Mouse (Mus musculus) naive thymus-derived CD4-positive, alpha-beta T cell, adult 2 months (primary cell): ENCODE measurements at regions not wholly inside any gene's neighbourhood (a gene's known extent, or its start where the extent isn't known, plus 50 kb on each side); places are given as distances from the start of the nearest gene placed in this dataset.
A peak's percentile ranks its signal among the peaks of the same experiment; 100 is the strongest.

Experiments used
- DNase-seq: peaks from one replicate; pipeline ENCODE4 v3.0.0-alpha.2; 2011; ENCODE audit warnings: low read depth

DNA sequence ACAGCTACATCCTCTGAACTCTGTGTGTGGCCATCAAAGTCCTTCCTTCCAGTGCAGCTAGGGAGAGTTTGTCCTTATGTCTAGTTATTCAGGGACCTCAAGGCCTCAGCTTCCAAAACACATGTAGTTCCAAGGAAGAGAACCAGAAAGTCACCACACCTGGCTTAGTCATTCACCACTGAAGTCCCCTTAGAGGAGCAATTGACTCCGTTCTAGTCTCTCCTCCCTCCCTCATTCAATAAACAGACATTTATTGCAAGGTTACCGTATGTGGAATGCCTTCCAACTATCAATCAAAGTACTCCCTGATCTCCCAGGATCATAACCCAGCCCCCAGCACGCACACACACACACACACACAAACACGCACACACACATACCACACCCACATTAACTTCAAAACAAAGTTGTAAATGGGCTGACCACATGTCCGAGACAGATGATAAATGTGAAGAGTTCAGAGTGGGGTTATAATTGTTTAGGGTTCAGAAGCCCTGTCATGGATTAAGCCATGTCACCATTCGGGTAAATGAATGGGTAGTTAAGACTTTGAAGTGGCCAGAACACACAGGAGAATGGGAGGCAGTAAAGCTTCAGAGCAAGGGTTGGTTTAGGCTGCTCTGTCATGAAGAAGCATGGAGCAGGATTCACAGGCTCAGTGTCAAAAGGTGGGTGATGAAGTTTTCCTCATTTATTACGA, 141.4 kb downstream of the Irs2 start:
- no peak for DNase-seq

DNA sequence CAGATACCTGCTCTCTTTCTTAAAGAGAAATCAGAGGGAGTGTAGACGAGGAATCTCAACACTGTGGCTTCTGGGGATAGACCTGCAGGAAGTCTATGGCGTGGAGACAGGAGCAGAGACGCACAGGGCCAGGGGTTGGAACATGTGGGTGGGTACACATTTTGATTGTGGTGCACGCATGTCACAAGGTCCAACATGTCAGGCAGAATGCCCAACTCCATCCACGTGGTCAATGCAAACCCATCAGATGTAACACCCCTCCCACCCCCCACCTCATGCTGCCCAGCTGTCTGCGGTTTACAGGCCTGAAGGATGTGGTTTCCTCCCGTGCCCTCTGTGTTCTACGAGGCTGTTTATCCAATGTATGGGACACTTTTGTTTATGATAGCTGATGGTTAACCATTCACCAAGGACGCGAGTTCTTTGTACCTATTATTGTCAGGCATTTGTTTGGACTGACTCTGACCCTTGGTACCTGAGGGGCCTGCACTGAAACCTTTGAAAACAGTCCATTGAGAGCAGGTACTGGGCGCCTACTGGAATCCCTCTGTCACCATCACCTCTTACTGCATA, 142.2 kb downstream of the Irs2 start:
- no peak for DNase-seq

DNA sequence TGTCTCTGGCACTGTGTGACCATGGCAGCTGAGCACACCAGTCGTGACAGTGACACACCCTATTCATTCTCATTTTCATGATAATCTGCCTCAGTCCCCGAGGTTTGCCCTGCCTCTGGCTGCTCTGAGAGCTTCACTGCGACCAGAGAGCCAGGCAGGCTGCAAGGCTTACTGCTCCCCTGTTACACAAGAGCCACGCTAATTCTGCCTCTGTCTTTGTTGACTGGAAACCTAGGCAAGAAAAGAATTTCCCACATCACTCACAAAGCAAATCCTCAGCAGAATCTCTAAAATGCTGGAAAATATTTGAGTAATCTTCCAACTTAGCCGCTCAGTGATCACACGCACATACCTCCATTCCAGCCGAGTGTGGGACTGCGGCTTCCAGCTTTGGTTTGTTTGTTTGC, 142.8 kb downstream of the Irs2 start:
- DNase-seq: no peak

DNA sequence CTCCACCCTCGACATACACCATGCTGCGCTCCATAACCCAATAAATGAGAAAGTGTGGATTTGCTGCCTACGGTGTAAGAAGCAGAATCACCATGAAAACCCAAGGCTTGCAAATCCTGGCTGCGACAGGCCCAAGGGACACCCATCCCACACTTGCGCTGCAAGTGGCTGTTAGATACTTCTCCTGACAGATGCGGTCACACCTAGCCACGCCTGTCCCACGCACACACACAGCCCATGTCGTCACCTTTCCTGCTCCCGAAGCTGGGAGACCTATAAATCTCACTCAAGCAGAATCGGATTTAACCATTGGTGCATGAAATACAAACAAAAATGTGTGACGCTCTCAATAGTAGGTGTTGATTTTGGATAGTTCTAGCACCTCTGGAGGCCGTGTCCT, 145.8 kb downstream of the Irs2 start:
- DNase-seq: no peak

DNA sequence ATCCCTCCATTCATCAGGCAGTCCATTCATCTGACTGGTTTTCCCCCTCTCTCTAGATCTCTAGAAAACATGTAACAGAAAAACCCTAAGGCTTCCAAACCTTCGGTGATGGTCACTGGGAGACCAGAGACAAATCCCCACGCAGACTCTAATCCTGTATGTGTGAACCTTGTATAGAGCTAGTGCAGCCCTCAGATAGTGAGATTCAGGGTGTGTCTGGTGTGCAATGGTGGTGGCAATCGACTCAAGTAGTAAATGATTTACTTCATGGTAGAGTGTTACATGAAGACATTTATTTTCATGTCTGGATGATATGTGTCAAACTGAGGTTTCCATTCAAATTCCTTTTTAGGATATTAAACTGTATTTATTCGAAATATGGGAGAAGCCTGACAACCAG, 147.4 kb downstream of the Irs2 start:
- no peak for DNase-seq

DNA sequence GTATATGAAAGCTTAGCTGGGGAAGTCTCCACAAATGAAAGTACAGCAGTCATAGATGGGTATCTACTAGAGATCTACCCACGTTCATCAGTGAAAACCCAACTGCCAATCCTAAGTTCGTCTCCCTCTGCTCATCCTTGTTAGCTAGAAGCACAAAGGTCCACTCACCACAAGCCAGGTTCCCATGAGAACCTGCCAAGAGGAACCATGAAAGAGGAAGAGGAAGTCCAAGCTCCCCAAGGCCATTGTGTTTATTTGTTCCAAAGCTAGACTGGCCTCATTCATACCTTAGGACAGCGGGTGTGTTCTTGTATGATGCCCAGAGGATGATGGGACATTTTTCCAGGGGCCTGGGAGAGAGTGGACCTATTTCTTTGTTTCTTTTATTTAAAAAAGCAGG, 150.4 kb downstream of the Irs2 start:
- DNase-seq: no peak

DNA sequence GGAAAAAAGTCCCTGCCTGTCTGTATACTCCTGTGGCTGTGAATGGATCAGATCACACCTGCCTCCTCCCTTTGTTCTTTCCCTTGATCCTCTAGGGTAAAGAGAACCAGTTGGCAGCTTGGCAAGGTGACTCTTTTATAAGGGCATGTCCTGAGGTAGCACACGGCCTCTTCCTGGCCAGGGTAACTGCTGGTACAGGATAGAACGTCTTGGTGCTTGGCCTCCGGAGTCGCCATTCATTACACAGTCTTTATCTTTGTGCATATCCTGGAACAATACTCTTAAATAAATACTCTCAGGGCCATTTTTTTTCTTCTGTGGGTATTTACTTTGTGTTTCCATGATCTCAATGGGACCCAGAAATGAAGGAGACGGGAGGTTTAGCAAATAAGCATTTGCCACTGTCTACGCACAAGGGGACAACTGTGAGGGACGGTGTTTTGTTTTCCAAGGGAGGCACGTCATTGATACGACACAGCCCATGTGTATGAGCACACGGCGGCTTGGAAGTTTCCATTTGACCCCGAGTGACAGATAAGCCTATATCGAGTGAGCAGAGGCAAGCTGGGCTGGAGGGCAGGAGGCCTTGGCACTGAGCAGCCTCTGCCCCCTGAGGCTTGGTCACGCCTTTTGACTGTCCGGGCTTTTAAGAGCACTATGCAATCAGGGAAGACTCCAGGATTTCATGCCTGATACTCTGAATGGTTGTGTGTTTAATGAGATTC, 151.1 kb downstream of the Irs2 start:
- no peak for DNase-seq

DNA sequence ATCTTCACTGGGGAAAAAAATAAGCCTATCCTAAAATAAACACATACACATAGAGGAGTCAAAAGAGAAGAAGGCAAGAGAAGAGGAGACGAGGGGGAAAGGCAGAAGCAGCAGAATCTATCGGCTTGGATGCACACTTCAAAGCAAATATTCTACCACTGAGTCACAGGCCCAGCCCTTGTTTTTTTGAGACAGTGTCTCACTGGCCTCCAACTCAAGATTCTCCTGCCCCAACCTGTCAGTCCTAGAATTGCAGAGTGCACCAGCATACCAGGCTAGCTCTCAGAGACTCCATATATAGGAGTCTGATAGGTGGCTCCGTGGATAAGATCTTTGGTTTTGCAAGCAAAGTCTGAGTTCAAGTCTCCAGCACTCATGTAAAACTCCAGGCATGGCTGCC, 152.6 kb downstream of the Irs2 start:
- no peak for DNase-seq

DNA sequence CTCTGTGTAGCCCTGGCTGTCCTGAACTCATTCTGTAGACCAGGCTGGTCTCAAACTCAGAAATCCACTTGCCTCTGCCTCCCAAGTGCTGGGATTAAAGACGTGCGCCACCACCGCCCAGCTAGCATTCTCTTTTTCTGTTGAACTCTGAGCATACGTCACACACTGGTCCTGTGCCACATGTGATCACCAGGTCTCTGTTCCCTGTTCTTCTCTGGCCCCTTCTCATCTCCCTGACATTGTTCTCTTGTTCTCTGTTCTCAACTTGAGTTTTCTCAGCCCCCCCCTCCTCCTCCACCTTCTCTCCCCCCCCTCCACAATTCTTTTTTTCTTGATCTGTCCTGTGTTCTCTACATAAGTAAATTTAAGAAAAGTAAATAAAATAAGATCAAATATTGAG, 153.1 kb downstream of the Irs2 start:
- no peak for DNase-seq

DNA sequence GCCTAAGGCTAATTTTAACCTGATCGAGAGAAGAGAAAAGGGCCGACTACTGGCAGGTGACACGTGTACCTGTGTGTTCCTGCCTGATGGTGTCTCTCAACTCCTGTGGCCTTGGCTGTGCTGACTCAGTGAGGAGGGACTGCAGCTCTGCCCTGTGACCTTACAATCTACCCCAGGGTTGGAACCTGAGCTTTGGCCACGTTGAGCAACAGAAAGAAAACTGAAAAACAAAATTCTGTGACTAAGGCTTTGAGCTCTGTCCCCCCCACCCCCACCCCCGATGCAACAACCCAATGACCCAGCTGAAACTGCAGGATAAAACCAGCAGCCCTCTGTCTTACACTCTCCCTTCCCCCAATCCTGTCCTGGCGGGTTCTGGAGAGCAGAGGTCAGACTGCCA, 153.7 kb downstream of the Irs2 start:
- DNase-seq: no peak

DNA sequence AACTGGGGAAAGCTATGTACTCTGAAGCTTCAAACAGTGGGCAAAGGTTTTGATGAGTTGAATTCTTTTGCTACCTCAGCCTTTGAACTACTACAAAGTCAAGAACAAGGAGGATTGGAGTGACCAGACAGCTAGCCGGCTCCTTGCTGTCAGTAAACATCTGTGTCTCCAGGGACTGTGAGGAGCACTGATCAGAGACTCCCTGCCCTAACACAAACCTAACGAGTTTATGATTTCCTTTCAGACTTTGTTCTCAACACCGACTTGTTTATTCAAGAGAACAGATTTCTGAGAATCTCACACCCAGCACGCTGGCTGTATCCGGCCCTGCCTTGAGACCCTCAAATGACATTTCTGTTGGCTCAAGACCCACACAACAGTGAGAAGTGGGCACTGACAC, 154.4 kb downstream of the Irs2 start:
- DNase-seq: no peak

DNA sequence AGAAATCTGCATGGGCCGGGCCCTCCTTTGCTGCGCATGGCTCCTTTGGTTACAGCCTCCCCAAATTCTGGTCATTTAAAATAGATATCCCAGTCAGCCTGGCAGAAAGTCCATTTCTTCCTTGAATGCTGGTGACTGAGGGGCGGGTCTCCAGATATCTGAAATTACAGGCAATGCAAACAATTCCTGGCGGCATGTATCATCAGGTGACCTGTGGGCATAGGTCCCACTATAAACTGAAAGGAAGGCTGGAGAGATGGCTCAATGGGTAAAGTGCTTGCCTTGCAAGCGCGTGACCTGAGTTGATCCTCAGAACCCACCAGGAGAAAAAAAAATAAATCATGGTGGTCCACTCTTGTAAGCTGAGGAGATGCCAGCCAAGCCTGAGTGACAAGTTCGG, 158.3 kb downstream of the Irs2 start:
- DNase-seq: no peak

DNA sequence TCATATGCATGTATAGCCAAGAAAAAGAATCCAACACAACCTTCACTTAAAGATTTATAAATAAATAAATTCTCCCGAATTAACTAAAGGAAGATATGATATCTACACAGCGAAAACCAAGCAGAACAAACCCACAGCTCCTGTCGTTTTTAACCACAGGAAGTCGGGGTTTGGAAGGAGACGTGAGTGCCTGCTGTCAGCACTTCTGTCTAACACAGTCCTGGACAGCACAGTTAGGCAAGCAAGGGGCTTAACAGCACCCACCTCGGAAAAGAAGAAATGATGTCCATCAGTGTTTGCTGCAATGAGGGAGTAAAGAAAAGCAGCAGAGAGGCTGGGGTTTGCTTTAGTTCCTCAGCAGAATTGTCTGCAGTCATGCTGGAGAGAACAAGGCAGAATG, 162.7 kb downstream of the Irs2 start:
- peak; percentile 10 for DNase-seq

DNA sequence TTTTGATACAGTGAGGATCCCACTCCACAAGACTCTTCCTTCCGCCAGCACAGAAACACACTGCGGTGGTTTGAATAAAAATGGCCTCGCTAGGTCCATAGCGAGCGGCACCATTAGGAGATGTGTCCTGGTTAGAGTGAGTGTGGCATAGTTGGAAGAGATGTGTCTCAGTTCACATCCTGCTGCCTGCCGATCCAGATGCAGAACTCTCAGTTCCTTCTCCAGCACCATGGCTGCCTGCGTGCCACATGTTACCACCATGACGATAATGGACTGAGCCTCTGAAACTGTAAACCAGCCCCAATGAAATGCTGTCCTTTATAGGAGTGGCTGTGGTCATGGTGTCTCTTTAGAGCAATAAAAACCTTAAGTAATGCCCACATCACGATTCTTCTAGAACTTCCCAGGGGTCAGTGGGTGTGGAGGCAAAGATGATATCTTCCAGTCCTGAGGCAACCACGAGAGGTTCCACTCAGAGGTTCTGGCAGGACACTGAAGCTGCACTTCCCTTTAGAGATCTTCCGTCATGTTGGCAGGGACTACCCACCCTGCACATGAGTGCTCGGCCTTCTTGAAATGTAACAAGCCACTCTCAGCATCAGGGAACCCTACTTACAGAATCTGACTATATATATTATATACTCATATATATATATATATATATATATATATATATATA, 167.3 kb downstream of the Irs2 start:
- no peak for DNase-seq

DNA sequence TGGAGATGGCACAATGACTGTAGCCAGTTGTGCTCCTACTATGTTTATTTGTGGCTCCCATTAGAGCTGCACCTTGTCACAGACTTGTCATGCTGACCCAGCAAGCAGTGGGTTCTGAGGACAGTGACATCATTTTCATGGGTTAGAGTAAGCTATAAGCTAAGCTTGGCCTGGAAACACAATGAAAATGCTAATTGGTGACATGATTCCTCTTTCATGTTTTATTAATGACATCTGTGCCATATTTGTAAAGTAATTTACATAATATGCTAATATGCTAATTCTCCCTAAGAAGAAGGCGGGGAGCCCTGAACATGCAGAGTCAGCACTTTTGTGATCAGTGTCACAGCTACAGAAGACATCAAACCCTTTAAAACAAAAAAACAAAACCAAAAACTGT, 168.2 kb downstream of the Irs2 start:
- no peak for DNase-seq

DNA sequence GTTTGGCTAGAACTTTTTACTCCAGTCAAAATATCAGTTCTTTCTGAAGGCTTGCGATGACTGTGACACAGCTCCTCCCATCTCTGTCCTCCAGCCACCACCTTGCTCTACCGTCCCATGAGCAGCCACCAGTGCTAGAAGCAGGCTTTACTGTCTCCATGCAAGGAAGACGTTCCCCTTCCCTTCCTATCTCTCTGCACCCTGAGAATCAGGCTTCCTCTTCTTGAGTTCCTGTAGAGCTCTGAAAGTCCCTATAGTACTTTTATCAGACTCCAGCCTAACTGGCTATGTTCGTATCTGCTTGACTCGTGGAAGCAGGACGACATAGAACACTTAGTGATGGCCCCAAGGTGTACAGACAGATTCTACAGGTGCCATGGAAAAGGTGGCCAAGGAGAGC, 173.2 kb downstream of the Irs2 start:
- DNase-seq: no peak

DNA sequence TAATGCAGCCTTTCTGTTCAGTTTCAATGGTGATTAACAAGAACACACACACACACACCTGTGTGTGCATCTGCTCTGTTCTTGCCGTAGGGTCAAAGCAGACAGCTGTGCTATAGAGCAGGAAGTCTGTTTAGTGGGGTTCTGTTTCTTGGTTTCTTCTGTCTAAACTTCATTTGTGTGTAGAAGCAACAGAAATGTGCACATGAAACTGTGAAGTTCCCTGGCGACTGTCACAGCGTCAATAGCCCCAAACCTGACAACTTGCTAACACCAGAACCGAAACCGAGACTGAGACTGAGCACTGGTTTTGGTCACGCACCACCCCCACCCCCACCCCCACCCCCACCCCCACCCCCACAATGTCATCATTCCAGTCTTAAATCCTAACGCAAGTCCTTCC, 176.4 kb downstream of the Irs2 start:
- DNase-seq: no peak

DNA sequence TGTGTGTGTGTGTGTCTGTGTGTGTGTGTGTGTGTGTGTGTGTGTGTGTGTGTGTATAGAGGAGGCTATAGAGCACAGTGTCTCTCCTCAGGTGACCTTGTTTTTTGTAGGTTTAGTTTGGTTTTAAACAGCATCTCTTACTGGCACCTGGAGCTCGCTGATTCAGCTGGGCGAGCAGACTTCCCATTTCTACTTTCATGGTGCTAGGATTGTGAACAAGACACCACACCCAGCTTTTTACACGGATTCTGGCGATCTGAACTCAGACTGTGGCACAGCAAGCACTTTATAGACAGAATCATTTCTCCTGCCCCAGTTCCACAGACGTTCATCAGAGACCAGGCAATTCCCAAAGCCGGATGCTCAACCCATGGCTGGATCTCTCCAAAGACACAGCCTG, 177.0 kb downstream of the Irs2 start:
- DNase-seq: no peak

DNA sequence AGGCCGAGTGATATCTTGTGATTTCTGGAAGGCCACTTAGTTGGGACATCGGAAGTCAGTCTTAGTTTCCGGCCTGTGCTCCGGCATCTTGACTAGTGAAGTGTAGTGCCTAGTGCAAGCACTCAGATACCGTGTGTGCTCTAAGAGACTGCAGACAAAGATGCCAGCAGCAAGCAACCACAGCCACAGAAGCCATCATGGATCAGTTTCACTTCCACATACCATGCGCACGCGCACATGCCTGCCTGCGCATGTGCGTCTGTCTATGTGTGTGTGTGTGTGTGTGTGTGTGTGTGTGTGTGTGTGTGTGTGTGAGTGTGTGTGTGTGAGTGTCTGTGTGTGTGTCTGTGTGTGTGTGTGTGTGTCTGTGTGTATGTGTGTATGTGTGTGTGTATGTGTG, 177.4 kb downstream of the Irs2 start:
- no peak for DNase-seq

DNA sequence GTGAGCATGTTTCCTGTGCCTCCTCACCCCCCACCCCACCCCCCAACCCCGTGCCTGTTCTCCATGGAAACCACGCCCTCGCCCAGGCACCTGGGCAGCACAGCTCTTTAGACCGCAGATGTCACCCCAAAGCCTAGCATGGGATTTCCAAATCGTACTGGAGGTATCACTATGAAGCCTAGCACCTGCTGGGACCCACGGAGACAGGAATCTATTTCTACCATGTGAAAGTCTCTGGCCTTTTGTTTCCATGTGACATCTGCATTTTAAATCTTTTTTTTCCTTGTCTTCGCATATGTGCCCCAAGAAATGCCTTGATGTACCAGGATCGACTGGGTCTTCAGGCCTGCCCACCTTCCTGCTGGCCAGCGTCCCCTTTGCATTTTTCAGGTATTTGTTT, 179.7 kb downstream of the Irs2 start:
- no peak for DNase-seq

DNA sequence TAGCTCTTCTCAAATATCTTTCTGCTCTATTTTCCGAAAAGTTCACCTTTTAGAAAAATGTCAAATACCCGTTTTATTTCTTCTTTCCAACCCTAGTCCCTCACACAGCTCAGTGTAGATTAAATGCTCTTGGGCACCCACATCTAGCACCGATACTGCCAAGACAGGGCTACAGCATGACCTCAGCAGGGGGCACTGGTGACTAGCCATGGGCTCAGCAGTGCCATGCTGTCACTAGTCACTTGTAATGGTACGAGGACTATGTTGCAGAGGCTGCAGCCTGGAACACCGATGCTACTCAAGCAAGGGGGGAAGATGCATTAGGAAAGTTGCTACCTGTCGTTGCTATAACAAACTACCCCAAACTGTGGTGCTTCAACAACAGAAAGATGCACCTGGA, 180.7 kb downstream of the Irs2 start:
- DNase-seq: no peak

DNA sequence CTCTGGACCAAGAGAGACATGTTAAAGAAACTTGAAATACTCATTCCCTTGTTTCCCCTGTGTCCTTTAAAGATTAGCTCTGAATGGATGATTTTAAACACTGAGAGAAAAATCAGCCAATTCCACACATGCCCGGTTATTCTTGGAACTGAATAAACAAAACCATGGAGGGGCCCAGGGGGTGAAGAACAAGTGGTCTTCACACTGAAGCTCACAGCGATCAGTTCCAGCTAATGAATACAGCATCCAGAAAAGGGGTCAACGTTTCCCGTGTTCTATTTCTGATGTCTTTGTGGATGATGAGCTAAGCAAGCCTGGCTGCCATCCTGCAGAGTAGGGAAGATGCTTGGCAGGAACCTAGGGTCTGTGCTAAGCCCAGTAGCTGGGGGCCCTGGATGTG, 182.3 kb downstream of the Irs2 start:
- no peak for DNase-seq
